Mouse (Mus musculus): ENCODE data around the gene Srrm1. TPM values are rescaled to one million over a fixed set of nuclear protein-coding genes. Genes with fewer than 3 reads are reported as not detected.
A peak's percentile ranks its signal among the peaks of the same experiment; 100 is the strongest.

Gene Srrm1
- polyA plus RNA-seq, 1 experiment = 410 TPM

DNA sequence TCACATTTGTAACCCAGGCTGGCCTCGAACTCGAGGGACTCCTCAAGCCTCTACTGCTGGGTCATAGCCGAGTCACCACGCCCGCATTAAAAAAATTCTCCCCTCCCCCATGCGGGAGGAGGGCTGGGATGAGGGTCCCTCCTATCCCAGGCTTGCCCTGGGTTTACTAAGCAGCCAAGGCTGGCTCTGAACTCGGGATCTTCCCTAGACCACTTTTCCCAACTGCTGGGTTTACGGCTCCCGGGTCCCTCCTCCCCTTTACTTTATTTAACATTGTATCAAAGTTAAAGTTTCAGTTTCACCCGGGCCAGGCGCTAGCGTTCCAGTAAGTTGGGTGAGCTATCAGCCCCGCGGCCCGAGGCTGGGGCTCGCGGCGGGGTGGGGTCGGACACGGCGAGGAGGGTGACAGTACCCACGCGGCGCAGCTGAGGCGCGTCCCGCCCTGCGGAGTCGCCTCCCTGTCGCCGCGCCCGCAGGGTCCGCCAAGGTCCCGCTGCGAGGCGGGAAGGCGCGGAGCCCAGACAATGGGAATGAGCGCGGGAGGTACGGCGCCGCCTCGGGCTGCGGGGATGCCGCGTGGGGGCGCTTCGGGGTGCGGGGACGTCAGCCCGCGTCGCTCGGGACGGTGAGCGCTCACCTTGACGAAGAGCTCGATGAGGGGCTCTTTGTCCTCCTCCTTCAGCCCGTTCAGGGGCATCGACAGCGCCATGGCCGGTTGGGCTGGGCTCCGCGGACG, 81.1 kb downstream of the Srrm1 start:
- peaks cover 4% of the 10 kb centered on the region for H3K4me1 ChIP-seq (ENCODE audit: control insufficient read depth, insufficient read depth, low read length)
- H3K27me3 ChIP-seq (ENCODE audit: control insufficient read depth, insufficient read depth, low read length, poor library complexity, severe bottlenecking) = no peaks in the 10 kb centered on the region
- H3K27ac ChIP-seq (ENCODE audit: insufficient read depth, low read length) = 0 out of 2 replicates have a peak overlapping the region, but pooled peaks have one; percentile 21
- H3K4me3 ChIP-seq (ENCODE audit: low read depth, low read length) = peak overlapping the region; percentile 65
- H3K9ac ChIP-seq (ENCODE audit: low read depth, poor library complexity, severe bottlenecking) = peak overlapping the region; percentile 83
- no peaks in the 10 kb centered on the region for H3K9me3 ChIP-seq (replicated peaks; ENCODE audit: control insufficient read depth, insufficient read depth, low read length, poor library complexity, severe bottlenecking)
- TF ChIP-seq POLR2A (IDR thresholded peaks at IDR 0.05; ENCODE audit: insufficient read depth, low read length) (no peak), CTCF (IDR thresholded peaks at IDR 0.05; ENCODE audit: low read depth, low read length) (no peak), EP300 (IDR thresholded peaks at IDR 0.05; ENCODE audit: insufficient read depth, low read depth, low read length) (no peak)
- H3K36me3 ChIP-seq (ENCODE audit: control insufficient read depth, insufficient read depth, low read length, poor library complexity, severe bottlenecking) = peaks cover 9% of the 10 kb centered on the region; the same call in 1 of the 2 replicates

- Histone ChIP-seq H3K9me3 (replicated peaks; ENCODE audit: control insufficient read depth, insufficient read depth, low read length, poor library complexity, severe bottlenecking) (no peaks in the 10 kb centered on the region), H3K27me3 (ENCODE audit: control insufficient read depth, insufficient read depth, low read length, poor library complexity, severe bottlenecking) (no peaks in the 10 kb centered on the region), H3K9ac (ENCODE audit: low read depth, poor library complexity, severe bottlenecking) (peak overlapping the region; percentile 83), H3K27ac (ENCODE audit: insufficient read depth, low read length) (peak overlapping the region; percentile 15; the same call in 1 of the 2 replicates), H3K4me1 (ENCODE audit: control insufficient read depth, insufficient read depth, low read length) (peaks cover 4% of the 10 kb centered on the region), H3K36me3 (ENCODE audit: control insufficient read depth, insufficient read depth, low read length, poor library complexity, severe bottlenecking) (peaks cover 9% of the 10 kb centered on the region; the same call in 1 of the 2 replicates), H3K4me3 (ENCODE audit: low read depth, low read length) (peak overlapping the region; percentile 65)
- TF ChIP-seq CTCF (IDR thresholded peaks at IDR 0.05; ENCODE audit: low read depth, low read length) (no peak), EP300 (IDR thresholded peaks at IDR 0.05; ENCODE audit: insufficient read depth, low read depth, low read length) (no peak), POLR2A (IDR thresholded peaks at IDR 0.05; ENCODE audit: insufficient read depth, low read length) (no peak)
Observed at GRCm38 (mm10) chr4:135271419-135271828, 81.7 kb downstream of the Srrm1 start.

Other genes with a start within 250 kb of the Srrm1 start
- 0.76 and 1.1 TPM in 2 replicates for gene Runx3, start 232.7 kb downstream of the Srrm1 start, polyA plus RNA-seq (2011; ENCODE audit: insufficient read depth, insufficient read length, low read depth, missing spikeins)
- 151 TPM in 2 replicates for gene Clic4, start 80.5 kb downstream of the Srrm1 start, polyA plus RNA-seq (2011; ENCODE audit: insufficient read depth, insufficient read length, low read depth, missing spikeins)
- 2.3 TPM in 2 replicates for gene Ncmap, start 44.9 kb upstream of the Srrm1 start, polyA plus RNA-seq (2011; ENCODE audit: insufficient read depth, insufficient read length, low read depth, missing spikeins)
- gene Rcan3, start 80.5 kb upstream of the Srrm1 start, polyA plus RNA-seq (2011; ENCODE audit: insufficient read depth, insufficient read length, low read depth, missing spikeins) = 15.9 and 19.7 TPM in 2 replicates
- gene Stpg1, start 141.5 kb upstream of the Srrm1 start, polyA plus RNA-seq (2011; ENCODE audit: insufficient read depth, insufficient read length, low read depth, missing spikeins) = 0.79 and 1.8 TPM in 2 replicates
- 12.7 and 17.5 TPM in 2 replicates for gene Nipal3, start 141.7 kb upstream of the Srrm1 start, polyA plus RNA-seq (2011; ENCODE audit: insufficient read depth, insufficient read length, low read depth, missing spikeins)
- gene Grhl3, start 220.3 kb upstream of the Srrm1 start, polyA plus RNA-seq (2011; ENCODE audit: insufficient read depth, insufficient read length, low read depth, missing spikeins) = 18.0 and 21.5 TPM in 2 replicates